8 mouse cellular contexts compared by ENCODE assay signal in genomic region chr8:108713346-108714142, GRCm38 (mm10).
DNase-seq lines count a peak whose midpoint lies in the region; ATAC-seq and TF ChIP-seq lines count a peak whose summit lies in the region.

No protein-coding gene starts in this region.

- peak overlapping the region; percentile 98 for H3K27ac ChIP-seq in gastrocnemius, adult 2 months
- H3K27ac ChIP-seq in hindbrain, embryonic 10.5 days = peak overlapping the region; percentile 98

- peak; percentile 1; the same call in 1 of the 2 replicates for ATAC-seq in megakaryocyte, adult 5-6 weeks (ENCODE audit: poor library complexity, severe bottlenecking)
- no peak for ATAC-seq in megakaryocyte-erythroid progenitor cell, adult 5-6 weeks (replicated peaks; ENCODE audit: low FRiP score, low TSS enrichment, poor library complexity, severe bottlenecking)

- no peaks in the 10 kb centered on the region for H3K9me3 ChIP-seq in hindbrain, embryonic 10.5 days

- no peaks in the 10 kb centered on the region for H3K36me3 ChIP-seq in hindbrain, embryonic 10.5 days

- intact Hi-C loops in gastrocnemius, adult 2 months (cut with DNase I) = loop anchor here (5.0 to 10.0 kb wide), 3 partner anchors 44 to 199 kb away; no protein-coding TSS in a partner anchor

- peak; percentile 33 for DNase-seq in gastrocnemius, adult 2 months
- DNase-seq in gastrocnemius, postnatal 10 days = no peak
- peak; percentile 13 for DNase-seq in MN1 (ENCODE audit: low spot score)
- peak; percentile 51 for DNase-seq in hindbrain, embryonic 10.5 days (ENCODE audit: low spot score)
- no peak for DNase-seq in layer of hippocampus, adult 11-12 months (ENCODE audit: low spot score)
- DNase-seq in spleen, adult 18-20 months = no peak

- 5% methylated on average over 19 of the region's 19 CpGs for WGBS in hindbrain, embryonic 10.5 days

- peak overlapping the region; percentile 83 for H3K4me3 ChIP-seq in gastrocnemius, adult 2 months
- H3K4me3 ChIP-seq in hindbrain, embryonic 10.5 days = peak overlapping the region; percentile 86

- TF ChIP-seq CTCF in gastrocnemius, adult 2 months (IDR thresholded peaks at IDR 0.05) = no peak

- H3K27me3 ChIP-seq in hindbrain, embryonic 10.5 days (ENCODE audit: insufficient read depth, poor library complexity, severe bottlenecking) = peaks cover 30% of the 10 kb centered on the region

- peaks cover 100% of the 10 kb centered on the region for H3K4me1 ChIP-seq in hindbrain, embryonic 10.5 days (replicated peaks)

Comparison
In these comparisons a context has a peak if more than half of its experiments do, and no peak if none do; other contexts are left out.
1. DNase-seq: peak in gastrocnemius, adult 2 months (single experiment), MN1 (single experiment) and hindbrain, embryonic 10.5 days (single experiment); none in gastrocnemius, postnatal 10 days (single experiment), layer of hippocampus, adult 11-12 months (single experiment) and spleen, adult 18-20 months (0 of 2).